Mouse (Mus musculus) olfactory bulb, adult 2 months (tissue): ENCODE data around the gene Lrrc28.

Source experiments
- CTCF ChIP-seq: fragments of 200-500 bp; IDR thresholded peaks from 2 replicates; pipeline ENCODE4 v1.5.1; 2012; ENCODE audit warnings: low read depth, mild to moderate bottlenecking, low read length, moderate library complexity; ENCODE audit not compliant: insufficient read depth
- POLR2A ChIP-seq: fragments of 200-500 bp; IDR thresholded peaks from 2 replicates; pipeline ENCODE4 v1.6.1; 2012; ENCODE audit warnings: mild to moderate bottlenecking, low read depth, low read length, moderate library complexity; ENCODE audit not compliant: insufficient read depth

GRCm38 (mm10) chr7:67686545-67686944, 41.5 kb upstream of the Lrrc28 start:
- no peak for TF ChIP-seq CTCF
- TF ChIP-seq POLR2A = no peak
